Mouse (Mus musculus) neural tube, embryonic 11.5 days (tissue): ENCODE measurements around the gene Svop. TPM values are rescaled to one million over a fixed set of nuclear protein-coding genes. Genes with fewer than 3 reads are reported as not detected.

Experiments used
- ATAC-seq: fragments of 200-750 bp; cut with Nextera tagmentation; 2 replicates; pipeline ENCODE4 v1.8.0; 2017; ENCODE audit warnings: moderate number of reproducible peaks, mild to moderate bottlenecking, moderate TSS enrichment, moderate library complexity; ENCODE audit not compliant: insufficient read depth, low FRiP score, low TSS enrichment
- DNase-seq: peaks from one replicate; pipeline ENCODE4 v3.0.0-alpha.2; 2015; ENCODE audit warnings: low spot score
- H3K27ac ChIP-seq: fragments of 300-500 bp; sonication (generic); 2 replicates; pipeline ENCODE4 v1.5.1; 2014; ENCODE audit warnings: low read depth, mild to moderate bottlenecking, low read length
- H3K27me3 ChIP-seq: fragments of 300-500 bp; sonication (generic); 2 replicates; pipeline ENCODE4 v1.6.1; 2014; ENCODE audit warnings: mild to moderate bottlenecking, low read length, mixed read lengths; ENCODE audit not compliant: control insufficient read depth, insufficient read depth
- H3K36me3 ChIP-seq: fragments of 300-500 bp; sonication (generic); 2 replicates; pipeline ENCODE4 v1.6.1; 2014; ENCODE audit warnings: mild to moderate bottlenecking, low read length, moderate library complexity, mixed read lengths; ENCODE audit not compliant: control insufficient read depth, insufficient read depth
- H3K4me1 ChIP-seq: fragments of 300-500 bp; sonication (generic); 2 replicates; pipeline ENCODE4 v1.6.1; 2014; ENCODE audit warnings: low read length, mixed read lengths; ENCODE audit not compliant: control insufficient read depth, insufficient read depth
- H3K4me2 ChIP-seq: fragments of 300-500 bp; sonication (generic); 2 replicates; pipeline ENCODE4 v1.6.1; 2014; ENCODE audit warnings: low read depth, mild to moderate bottlenecking, moderate library complexity
- H3K4me3 ChIP-seq: fragments of 300-500 bp; sonication (generic); 2 replicates; pipeline ENCODE4 v1.5.1; 2014; ENCODE audit warnings: low read depth, low read length
- H3K9ac ChIP-seq: fragments of 300-500 bp; sonication (generic); 2 replicates; pipeline ENCODE4 v1.6.1; 2014; ENCODE audit warnings: mild to moderate bottlenecking, low read length
- H3K9me3 ChIP-seq: fragments of 300-500 bp; sonication (generic); 2 replicates; pipeline ENCODE4 v1.6.1; 2016; ENCODE audit warnings: low read length; ENCODE audit not compliant: control insufficient read depth
- WGBS: fragments of 180-500 bp; shearing (Covaris S2); extraction: QIAGEN DNeasy Blood & Tissue Kit; methylation state at CpG from one replicate; pipeline ENCODE4 v1.1.7; 2014; 5-methylcytosine and 5-hydroxymethylcytosine counted together
- polyA plus RNA-seq: library from polyadenylated mRNA; unstranded; fragments of >200 nt; fragmentation: Nextera tagmentation; extraction: Ambion mirVana; gene quantifications from 2 replicates; pipeline ENCODE4 v1.2.1, GENCODE M21; 2014

Svop gene
- polyA plus RNA-seq, 1 experiment from 2014 or later, result 32.9 TPM

DNA sequence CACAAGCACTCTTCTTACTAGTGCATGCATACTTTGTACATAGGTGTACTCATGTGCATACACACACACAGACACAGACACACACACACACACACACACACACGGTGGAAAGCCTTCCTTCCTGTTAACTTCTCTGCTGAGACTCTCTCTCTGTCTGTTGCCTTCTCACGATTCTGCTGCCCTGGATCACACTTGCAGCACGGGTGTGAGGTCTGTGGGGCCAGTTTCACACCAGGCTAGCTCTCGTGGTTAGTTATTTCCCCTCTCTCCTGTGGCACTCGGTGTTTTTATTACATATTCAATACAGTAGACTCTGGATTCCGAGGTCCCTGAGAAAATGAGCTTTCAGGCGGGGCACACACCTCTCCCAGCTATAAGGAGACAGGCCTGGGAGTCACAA, 25.2 kb upstream of the Svop start:
- WGBS, result 89% methylated on average over 7 of the region's 7 CpGs
- Histone ChIP-seq H3K4me3 (no peak overlapping the region), H3K27ac (no peak overlapping the region), H3K4me1 (no peaks in the 10 kb centered on the region), H3K27me3 (no peaks in the 10 kb centered on the region), H3K9me3 (no peaks in the 10 kb centered on the region), H3K36me3 (peaks cover 7% of the 10 kb centered on the region), H3K9ac (no peak overlapping the region), H3K4me2 (no peak overlapping the region)
- DNase-seq, result no peak
- no peak for ATAC-seq

DNA sequence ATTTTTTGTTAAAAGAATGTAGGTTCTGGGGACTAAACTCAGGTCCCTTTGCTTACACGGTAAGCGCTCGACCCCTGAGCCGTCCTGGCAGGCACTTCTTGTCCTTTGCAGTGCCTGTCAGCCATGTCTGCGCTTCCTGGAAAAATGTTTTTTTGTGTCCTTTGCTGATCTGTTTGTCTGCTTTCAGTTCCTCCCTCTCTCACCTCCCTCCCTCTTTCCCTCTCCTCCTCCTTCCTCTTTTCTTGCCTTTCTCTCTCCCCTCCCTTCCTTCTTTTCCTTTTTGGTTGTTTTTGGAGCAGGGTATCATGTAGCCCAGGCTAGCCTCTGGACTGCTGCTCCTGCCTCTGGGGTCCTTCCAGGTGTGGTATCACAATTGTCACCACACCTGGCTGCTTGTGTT, 23.7 kb upstream of the Svop start:
- Histone ChIP-seq H3K9ac (no peak overlapping the region), H3K4me3 (no peak overlapping the region), H3K27ac (no peak overlapping the region), H3K36me3 (peaks cover 5% of the 10 kb centered on the region; the same call in 1 of the 2 replicates), H3K4me1 (no peaks in the 10 kb centered on the region), H3K4me2 (no peak overlapping the region), H3K9me3 (no peaks in the 10 kb centered on the region), H3K27me3 (no peaks in the 10 kb centered on the region)
- ATAC-seq, result no peak
- no peak for DNase-seq
- WGBS, result 89% methylated on average over 5 of the region's 5 CpGs

DNA sequence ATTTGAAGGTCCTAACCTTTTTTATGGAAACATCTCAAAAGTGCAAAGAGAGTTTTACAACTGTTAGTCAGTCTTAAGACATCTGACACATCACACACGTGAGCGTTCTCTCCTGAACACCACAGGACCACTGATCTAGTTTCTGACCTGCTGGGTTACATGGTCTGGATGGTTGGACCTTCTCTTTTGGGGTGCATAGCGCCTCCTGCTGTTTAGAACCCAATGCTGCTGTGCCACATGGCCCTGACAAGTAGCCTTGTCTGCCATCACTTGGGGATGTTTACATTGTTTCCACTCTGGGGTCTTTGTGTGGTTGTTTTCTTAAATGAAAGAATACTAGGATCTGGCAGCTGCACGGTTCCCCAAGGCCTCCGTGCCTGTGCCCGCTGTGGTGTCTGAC, 22.0 kb upstream of the Svop start:
- ATAC-seq (no peak), DNase-seq (no peak)
- 91% methylated on average over 6 of the region's 6 CpGs for WGBS
- H3K4me1 ChIP-seq, result no peaks in the 10 kb centered on the region
- H3K9me3 ChIP-seq, result no peaks in the 10 kb centered on the region
- no peak overlapping the region for H3K4me2 ChIP-seq
- H3K27me3 ChIP-seq, result no peaks in the 10 kb centered on the region
- no peak overlapping the region for H3K9ac ChIP-seq
- peaks cover 8% of the 10 kb centered on the region; the same call in 1 of the 2 replicates for H3K36me3 ChIP-seq
- H3K27ac ChIP-seq, result no peak overlapping the region
- H3K4me3 ChIP-seq, result no peak overlapping the region

DNA sequence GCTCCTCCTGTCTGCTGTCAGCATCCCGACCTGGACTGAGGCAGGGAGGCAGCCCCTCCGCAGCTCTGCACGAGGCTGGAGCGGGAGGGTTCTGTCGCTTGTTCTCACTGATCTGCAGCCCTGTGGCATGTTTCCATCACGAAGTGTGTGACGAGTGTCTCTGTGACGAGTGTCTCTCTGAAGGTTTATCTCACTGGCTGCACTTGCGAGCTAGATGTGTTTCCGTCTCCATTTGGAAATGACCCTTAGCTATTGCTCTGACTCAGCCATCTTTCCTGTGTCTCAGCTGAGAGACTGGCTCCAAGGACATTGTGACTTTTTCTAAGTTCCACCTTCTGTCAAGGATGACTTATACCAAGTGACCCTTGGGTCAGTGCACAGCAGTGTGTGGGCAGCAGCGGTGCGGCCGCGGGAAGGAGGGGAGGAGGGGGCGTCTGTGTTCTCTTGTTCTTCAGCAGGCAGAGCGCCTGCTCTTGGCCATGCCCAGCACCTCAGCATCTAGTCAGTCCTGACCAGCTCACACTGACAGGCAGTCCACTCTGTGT, 15.1 kb upstream of the Svop start:
- DNase-seq (no peak), ATAC-seq (no peak)
- no peaks in the 10 kb centered on the region for H3K27me3 ChIP-seq
- H3K27ac ChIP-seq, result no peak overlapping the region
- no peak overlapping the region for H3K4me3 ChIP-seq
- no peaks in the 10 kb centered on the region for H3K4me1 ChIP-seq
- H3K9me3 ChIP-seq, result no peaks in the 10 kb centered on the region
- H3K36me3 ChIP-seq, result peaks cover 12% of the 10 kb centered on the region
- H3K9ac ChIP-seq, result no peak overlapping the region
- 76% methylated on average over 16 of the region's 16 CpGs for WGBS
- no peak overlapping the region for H3K4me2 ChIP-seq

GRCm38 (mm10) chr5:114102807-114103206, 11.4 kb upstream of the Svop start:
- Histone ChIP-seq H3K27ac (no peak overlapping the region), H3K4me3 (no peak overlapping the region), H3K9me3 (no peaks in the 10 kb centered on the region), H3K36me3 (peaks cover 6% of the 10 kb centered on the region), H3K9ac (no peak overlapping the region), H3K4me1 (peaks cover 11% of the 10 kb centered on the region), H3K4me2 (no peak overlapping the region), H3K27me3 (no peaks in the 10 kb centered on the region)
- DNase-seq, result no peak
- 96% methylated on average over 1 of the region's 1 CpGs for WGBS
- ATAC-seq, result no peak

GRCm38 (mm10) chr5:114101873-114102272, 10.5 kb upstream of the Svop start:
- H3K9me3 ChIP-seq, result no peaks in the 10 kb centered on the region
- H3K4me1 ChIP-seq, result peaks cover 11% of the 10 kb centered on the region
- 86% methylated on average over 4 of the region's 4 CpGs for WGBS
- no peak overlapping the region for H3K4me3 ChIP-seq
- H3K27me3 ChIP-seq, result no peaks in the 10 kb centered on the region
- no peak for DNase-seq
- ATAC-seq, result no peak
- no peak overlapping the region for H3K9ac ChIP-seq
- H3K36me3 ChIP-seq, result peaks cover 6% of the 10 kb centered on the region
- H3K4me2 ChIP-seq, result no peak overlapping the region
- H3K27ac ChIP-seq, result no peak overlapping the region

DNA sequence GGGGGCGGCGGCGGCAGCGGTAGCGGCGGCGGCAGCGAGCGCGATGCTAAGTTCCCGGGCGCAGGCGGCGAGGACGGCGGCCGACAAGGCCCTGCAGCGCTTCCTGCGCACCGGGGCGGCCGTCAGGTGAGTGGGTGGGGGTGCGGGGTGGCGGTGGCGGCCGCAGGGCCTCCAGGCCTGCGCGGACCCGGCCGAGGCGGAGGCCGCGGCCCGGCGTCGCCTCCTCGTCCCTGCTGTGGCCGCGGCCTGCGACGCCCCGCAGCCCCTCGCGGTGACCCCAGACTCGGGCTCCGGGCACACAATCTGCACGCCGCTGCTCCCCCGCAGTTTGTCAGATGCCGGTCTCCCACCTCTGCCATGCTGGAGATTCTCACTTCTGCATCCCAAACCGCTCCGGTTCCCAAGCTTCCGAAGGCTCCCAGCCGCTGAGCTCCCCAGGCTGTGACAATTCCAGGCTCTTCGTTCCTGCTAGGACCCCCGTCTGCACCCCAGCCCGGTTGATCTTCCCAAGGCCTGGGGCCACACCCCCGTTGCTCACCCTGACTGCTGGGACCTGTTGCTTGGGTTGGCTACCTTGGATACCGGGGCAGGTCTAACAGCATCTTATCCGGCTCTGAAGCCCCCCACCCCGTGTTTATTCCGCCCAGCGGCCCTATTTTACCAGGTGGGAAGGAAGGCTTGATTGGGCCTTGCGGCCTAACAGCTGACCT, 9.2 kb upstream of the Svop start:
- peaks cover 11% of the 10 kb centered on the region for H3K4me1 ChIP-seq
- ATAC-seq (0 out of 2 replicates have a peak, but pooled peaks have one; percentile 31), DNase-seq (no peak)

DNA sequence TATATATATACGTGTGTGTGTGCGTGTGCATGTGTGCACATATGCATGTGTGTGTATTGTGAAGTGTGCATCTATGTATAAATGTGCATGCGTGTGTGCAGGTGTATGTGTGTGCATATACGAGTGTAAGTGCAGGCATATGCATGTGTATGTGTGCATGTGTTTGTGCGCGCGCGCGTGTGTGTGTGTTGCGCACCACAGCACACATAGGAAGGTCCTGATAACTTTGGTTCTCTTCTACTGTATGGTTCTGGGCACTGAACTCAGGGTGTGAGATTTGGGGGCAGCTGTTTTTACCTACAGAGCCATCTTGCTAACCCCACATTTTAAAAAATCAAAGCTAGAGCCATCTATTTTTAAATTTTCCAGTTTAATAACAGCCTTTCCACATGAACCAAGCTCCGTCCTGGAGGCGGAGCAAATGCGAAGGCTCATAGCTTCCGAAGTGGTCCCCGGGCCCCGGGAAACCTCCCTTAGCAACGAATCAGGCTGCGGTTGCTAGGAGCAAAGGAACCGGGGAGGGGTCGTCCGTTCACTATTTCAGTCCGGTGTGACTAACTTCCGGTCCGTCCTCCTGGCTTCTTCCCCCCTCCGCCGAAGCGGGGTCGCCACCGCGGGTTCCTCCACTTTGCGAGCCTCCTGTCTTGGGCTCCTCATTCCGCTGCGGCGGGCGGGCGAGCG, 8.5 kb upstream of the Svop start:
- Histone ChIP-seq H3K9ac (peak overlapping the region; percentile 91), H3K36me3 (peaks cover 2% of the 10 kb centered on the region), H3K9me3 (no peaks in the 10 kb centered on the region), H3K4me2 (peak overlapping the region; percentile 85), H3K27me3 (no peaks in the 10 kb centered on the region), H3K27ac (0 out of 2 replicates have a peak overlapping the region, but pooled peaks have one; percentile 34), H3K4me1 (peaks cover 11% of the 10 kb centered on the region), H3K4me3 (peak overlapping the region; percentile 92)
- WGBS, result 7% methylated on average over 36 of the region's 37 CpGs
- ATAC-seq, result peak; percentile 82
- DNase-seq, result peak; percentile 92

More for the DNA sequence above, 9.2 kb upstream of the Svop start:
- H3K4me3 ChIP-seq, result peak overlapping the region; percentile 92
- peaks cover 2% of the 10 kb centered on the region for H3K36me3 ChIP-seq
- peak overlapping the region; percentile 85 for H3K4me2 ChIP-seq
- peak overlapping the region; percentile 91 for H3K9ac ChIP-seq
- 0 out of 2 replicates have a peak overlapping the region, but pooled peaks have one; percentile 34 for H3K27ac ChIP-seq
- 3% methylated on average over 41 of the region's 64 CpGs for WGBS
- no peaks in the 10 kb centered on the region for H3K27me3 ChIP-seq
- no peaks in the 10 kb centered on the region for H3K9me3 ChIP-seq
